Mouse (Mus musculus): ENCODE data around the gene Cacna1b.
A peak's percentile ranks its signal among the peaks of the same experiment; 100 is the strongest.

Gene Cacna1b

DNA sequence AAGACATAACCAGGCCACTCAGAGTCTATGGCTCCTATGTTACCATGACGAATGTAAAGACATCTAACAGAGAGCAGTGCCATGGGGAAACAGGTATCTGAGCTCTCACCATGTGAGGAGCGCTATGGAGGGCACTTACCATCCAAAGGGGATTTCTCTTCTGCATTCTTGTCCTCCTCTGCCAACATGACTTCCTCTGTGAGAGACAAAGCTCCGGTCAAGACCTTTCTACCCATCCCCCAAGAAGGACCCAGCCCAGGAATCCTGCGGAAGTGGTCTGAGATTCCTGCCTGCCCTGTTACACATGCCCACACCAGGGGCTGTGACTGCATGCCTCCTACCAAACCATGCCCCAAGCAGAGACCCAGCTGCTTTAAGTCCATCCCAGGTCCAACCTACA lies 44.0 kb downstream of the Cacna1b start:
- DNase-seq (ENCODE audit: low spot score): no peak

DNA sequence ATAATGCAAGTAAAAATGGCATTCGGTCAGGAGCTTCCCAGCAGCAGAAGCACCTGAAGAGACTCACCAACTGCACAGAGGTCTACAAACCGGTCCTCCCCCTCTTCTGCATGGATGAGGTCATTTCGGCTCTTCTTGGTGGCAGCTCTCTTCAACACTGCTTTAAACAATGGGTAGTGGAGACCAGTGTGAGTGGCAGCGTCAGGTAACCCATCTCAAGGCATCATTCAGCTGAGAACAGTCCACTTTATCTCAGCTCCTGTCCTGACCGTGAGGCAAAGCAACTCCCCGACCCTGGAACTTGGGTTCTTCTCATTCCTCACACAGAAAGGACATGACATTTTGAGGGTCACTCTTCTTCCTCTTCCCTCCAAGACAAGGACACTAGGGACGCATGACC lies 45.0 kb downstream of the Cacna1b start:
- no peak for DNase-seq (ENCODE audit: low spot score)

DNA sequence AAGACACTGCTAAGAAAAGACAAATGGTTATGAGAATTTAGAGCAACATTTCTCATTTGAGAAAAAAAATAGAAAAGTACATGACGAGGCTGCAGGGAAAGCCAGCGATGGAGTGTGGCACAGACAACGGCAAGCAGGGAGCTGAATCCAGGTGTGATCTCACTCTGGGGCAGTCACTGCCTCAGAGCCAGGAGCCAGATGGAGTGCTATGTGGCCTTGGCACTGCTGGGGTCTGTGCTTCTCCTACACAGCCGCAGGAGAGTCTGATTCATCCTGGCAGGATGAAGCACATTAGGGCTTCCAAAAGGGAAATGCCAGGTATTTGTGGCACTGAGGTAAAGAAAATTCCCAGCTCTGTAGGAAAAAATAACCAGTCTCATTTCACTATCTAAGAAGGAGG lies 45.5 kb downstream of the Cacna1b start:
- no peak for DNase-seq (ENCODE audit: low spot score)

DNA sequence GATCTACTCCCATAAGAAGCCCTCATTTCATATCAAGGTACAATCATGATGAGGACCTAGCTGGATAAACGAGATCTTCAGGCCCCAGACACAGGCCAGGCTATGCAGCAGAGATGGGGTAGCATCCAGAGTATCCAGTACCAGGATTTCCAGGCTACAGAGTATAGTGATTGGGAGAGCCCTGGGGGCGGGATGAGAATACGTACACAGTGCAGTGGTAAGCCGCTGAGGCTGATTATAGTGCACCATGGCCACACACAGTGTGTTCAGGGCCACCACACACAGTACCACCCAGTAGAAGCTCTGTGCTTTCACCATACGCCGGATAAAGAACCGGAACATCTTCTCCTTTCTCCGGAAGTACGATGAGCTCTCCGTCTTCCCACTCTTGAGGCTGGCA lies 57.0 kb downstream of the Cacna1b start:
- no peak for DNase-seq (ENCODE audit: low spot score)

DNA sequence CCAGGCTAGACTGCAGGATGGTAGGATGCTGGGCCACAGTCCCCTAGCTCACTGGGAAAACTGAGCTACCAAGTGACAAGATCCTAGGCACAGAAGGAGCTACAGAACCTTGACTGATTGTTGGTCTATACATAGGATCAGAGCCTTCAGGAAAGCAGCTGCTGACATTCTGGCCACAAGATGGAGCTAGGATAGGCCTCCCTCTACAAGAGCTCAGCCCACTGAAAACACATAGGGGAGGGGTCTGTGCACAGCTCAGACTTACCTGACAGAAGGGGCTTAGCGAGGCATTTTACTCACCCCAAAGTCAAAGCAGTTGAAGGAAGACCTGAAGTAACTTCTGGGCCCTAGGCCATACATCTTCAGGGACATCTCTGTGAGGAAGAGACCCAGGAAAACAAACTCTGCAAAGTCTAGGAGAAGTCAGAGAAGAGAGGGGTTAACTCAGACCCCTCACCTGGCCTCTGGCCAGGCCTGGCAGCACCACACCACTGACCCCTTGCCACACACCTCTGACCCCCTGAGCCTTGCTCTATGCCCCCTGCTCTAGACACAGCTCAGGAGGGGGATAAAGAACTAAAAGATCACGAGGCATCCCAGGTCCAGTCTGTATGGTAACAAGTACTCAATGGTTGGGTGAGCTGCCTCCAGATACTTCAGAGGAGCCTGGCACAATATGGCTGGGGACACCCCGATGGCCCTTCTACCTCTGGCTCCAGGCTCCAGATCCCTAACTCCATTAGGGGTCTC lies 60.6 kb downstream of the Cacna1b start:
- no peak for DNase-seq (ENCODE audit: low spot score)

DNA sequence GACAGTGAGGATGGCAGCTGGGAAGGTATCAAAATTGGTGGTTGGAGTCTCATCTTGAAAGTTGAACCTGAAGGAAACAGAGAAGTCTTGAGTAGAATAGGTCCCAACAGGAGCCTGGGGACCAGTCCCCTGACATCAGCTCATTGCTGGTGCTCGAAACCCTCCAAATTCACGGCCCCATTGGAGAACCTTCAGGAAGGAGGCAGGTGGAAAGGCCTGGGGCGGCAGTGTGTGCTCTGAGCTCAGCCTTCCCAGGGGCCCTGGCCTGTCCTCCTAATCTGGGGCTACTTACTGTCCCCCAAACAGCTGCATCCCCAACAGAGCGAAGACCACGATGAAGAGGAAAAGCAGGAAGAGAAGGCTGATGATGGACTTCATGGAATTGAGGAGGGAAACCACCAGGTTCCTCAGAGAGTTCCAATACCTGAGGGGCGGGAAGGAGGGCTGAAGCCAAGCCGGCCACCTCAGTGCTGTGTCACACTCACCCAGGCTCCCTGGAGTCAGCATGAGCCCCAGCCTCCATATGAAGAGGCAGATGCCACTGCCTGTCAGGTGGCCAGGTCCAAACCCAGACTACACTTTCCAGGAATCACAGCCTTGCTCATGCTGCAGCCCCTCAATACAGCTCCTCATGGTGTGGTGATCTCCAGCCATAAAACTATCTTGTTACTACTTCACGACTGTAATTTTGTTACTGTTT lies 65.5 kb downstream of the Cacna1b start:
- DNase-seq (ENCODE audit: low spot score): no peak

DNA sequence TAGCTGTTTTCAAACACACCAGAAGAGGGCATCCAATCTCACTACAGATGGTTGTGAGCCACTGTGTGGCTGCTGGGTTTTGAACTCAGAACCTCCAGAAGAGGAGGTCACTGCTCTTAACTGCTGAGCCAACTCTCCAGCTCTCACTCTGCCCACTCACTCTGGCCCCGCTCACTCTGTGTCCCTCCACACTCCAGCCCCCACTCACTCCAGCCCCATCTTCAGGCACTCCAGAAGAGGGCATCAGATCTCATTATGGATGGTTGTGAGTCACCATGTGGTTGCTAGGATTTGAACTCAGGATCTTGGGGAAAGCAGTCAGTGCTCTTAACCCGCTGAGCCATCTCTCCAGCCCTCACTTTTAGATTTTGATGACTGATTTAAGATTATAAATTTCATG lies 70.6 kb downstream of the Cacna1b start:
- no peak for DNase-seq (ENCODE audit: low spot score)

DNA sequence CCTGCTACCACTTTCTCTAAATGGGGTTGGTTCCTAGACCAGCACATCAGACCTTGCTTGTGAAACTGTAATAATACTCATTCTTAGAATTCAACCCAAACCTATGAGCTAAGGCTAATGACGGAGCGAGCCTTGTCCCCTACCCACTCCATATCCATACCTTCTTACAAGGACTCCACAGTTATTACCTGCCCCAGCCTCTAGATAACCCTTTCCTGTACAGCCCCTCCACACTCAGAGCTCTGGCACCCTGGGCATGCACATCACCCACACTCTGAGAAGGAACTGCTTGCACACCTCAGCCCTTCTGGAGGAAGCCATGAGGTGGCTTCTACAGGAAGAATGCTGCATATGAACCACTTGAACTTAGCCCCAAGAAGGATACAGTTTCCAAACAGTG lies 72.6 kb downstream of the Cacna1b start:
- DNase-seq (ENCODE audit: low spot score): no peak

- no peak for DNase-seq (ENCODE audit: low spot score)
Measured at GRCm38 (mm10) chr2:24685347-24685746, 77.6 kb downstream of the Cacna1b start.

GRCm38 (mm10) chr2:24684796-24685195 lies 78.2 kb downstream of the Cacna1b start:
- DNase-seq (ENCODE audit: low spot score): no peak

- no peak for DNase-seq (ENCODE audit: low spot score)
Measured at GRCm38 (mm10) chr2:24683266-24683665, 79.7 kb downstream of the Cacna1b start.

GRCm38 (mm10) chr2:24680731-24681130 lies 82.2 kb downstream of the Cacna1b start:
- no peak for DNase-seq (ENCODE audit: low spot score)

GRCm38 (mm10) chr2:24680176-24680575 lies 82.8 kb downstream of the Cacna1b start:
- DNase-seq (ENCODE audit: low spot score): no peak

DNA sequence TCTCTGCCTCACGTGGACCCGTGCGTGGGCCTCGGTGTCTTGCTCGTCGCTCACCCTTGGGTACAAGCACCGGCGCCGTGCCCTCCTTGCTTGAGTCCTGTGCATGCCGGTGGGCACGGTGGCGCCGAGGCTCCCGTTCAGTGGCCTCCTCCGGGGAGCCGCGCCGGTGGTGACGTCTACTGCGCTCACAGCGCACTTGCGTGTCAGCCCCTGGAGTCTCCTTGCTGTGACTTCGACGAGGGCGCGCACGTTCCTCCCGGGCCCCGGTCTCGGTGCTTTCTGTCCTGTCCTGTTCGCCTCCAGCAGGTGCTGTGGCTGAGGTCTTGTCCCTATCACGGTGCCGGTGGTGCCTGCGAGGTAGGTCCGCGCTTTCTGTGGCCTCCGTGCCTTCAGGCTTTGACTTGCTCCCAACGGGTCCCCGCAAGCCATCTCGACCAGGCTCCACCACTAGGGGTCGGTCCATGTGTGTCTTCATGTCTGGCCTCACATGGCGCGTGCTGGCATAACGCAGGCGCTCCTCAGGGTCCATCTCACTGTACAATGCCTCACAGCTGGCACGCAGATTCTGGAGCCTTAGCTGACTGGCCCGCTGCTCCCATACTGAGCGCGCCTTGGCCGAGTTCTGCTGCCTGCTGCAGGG lies 83.8 kb downstream of the Cacna1b start:
- DNase-seq (ENCODE audit: low spot score): peak; percentile 40

- DNase-seq (ENCODE audit: low spot score): no peak
Measured at GRCm38 (mm10) chr2:24678538-24678937, 84.4 kb downstream of the Cacna1b start.

DNA sequence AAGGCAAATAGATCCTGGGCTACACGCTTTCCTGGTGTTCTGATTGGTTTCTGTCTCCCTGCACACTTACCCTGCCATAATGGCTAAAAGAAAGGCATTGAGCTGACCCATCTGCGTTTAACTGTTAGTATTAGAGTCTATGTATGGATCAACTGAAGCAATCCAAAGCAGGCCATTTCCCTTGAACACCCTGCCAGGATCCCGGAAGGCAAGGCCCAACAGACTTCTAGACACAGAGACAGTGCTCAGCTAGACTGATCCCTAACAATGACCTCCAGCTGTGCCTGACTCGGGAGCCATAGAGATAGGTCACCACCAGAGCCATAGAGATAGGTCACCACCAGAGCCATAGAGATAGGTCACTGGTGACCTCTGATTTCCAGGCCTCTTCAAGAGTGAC lies 84.8 kb downstream of the Cacna1b start:
- DNase-seq (ENCODE audit: low spot score): no peak

- DNase-seq (ENCODE audit: low spot score): no peak
Measured at GRCm38 (mm10) chr2:24677629-24678028, 85.3 kb downstream of the Cacna1b start.

DNA sequence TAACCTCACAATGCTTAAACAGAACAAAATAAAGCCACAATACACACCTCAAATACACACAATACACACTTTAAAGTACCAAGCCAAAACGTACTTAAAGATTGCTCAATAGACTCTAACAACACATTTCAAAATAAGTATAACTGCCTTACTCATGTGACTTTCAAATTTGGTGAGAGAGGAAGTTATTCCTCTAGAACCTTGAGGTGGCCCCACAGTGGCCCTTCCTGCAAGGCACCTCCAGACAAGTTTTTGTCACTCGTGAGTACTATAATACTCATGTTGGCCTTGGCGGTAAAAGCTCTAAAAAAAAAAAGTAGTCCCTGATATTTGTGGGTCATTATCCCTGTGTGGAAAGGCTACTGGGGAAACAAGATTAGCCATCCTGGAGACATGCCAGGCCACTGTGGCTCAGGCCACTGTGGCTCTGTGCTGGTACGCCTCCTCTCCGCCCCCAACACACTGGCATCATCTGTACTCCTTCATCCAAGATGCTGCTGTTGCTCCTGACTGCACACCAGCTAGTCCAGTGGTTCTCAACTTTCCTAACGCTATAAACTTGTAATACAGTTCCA lies 88.4 kb downstream of the Cacna1b start:
- no peak for DNase-seq (ENCODE audit: low spot score)

DNA sequence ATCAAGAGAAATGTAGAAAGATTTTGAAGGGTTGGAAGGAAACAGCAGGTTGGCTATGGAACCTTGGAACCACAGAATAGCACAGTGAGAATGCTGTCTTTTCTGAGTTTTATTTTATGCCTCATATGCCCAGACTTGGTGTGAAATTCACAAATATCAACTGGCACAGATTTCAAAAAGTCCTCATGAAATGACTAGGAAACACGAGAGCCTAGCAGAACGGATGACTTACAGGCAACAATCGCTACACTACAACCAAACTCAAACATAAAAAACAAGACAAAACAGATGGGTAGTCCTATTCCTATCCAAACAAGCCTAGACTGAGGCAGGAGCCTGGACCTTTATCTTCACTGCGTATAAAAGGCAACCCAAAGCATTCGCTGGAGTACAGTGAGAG lies 94.4 kb downstream of the Cacna1b start:
- DNase-seq (ENCODE audit: low spot score): no peak

DNA sequence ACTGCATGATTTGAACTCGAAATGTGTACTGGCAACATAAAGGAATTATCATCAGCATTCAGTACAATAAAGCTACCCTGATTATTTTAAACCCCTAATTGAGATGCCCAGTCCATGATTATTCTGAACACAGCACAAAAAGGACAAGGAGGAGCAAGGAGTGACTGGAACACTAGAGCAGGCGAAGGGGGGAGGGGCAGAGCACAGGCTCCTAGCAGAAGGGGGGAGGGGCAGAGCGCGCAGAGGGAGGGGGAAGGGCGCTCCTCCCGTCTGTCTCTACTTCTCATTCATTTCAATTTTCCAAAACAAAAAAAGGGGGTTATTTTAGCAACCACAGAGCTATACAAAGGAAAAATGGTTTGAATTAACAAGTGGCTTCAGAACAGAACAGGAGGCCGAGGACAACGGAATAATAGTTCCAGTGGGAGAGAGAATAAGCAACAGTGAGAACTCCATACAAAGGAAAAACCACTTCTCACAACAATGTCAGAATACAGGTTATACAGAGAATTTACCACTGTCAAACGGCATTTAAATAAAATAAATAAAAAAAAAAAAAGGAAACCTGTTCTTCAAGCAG lies 98.2 kb downstream of the Cacna1b start:
- DNase-seq (ENCODE audit: low spot score): no peak

DNA sequence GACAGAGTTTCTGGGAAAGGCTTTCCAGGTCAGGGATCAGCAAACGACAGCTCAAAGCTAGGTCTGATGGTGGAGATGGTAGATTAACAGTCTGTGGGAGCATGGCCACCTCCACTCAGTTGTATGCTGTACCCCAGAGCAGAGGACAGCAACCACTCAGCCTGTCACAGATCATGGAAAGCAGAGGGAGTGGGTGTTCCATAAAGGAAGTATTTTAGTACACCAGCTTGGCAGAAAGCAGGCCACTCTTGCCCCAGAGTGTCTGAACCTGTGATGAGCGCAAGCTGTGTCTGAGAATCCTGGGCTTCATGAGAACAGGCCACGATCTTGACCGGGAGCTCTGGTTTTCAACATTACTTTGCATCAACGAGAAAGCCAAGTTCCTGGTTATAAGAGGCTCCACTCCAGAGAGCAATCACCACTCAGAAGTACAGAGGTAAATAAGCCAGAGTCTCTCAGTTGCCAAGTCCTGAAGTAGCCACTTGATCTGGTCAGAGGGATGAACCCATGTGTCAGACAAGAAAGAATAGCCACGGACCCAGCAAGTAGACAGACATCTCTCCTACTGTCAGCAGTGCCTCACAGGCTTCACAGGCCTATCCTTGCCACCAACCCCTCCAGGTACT lies 103.7 kb downstream of the Cacna1b start:
- DNase-seq (ENCODE audit: low spot score): no peak

DNA sequence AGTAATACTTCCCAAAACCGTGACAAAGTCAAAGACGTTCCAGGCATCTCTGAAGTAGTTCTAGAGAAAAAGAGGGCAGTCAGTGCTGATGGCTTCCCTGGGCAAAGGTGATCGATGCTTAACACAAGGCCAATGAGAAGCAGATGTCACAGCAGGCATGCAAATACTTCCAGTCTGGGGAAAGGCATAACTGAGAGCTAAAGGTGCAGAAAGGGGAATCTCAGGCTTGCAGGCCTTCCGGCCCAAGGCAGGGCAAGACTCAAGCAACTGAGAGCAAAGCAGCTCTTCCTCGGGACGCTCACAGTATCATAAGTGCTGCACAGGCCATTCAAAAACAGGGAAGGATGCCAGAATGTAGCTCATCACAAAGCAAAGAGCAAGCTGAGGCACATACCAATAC lies 114.4 kb downstream of the Cacna1b start:
- DNase-seq (ENCODE audit: low spot score): no peak
